Mouse (Mus musculus): ENCODE data around the gene Gtf3c6. TPM values are rescaled to one million over a fixed set of nuclear protein-coding genes. Genes with fewer than 3 reads are reported as not detected.
"Not testable (repeated sequence)": the region's sequence is repeated elsewhere in the genome, so short reads cannot be mapped to it uniquely, and the experiment has no call there.

Gene Gtf3c6
- total RNA-seq (2014; fragmentation: Nextera tagmentation) (22.1 and 22.5 TPM in 2 replicates), total RNA-seq (2017) (40.5 and 48.1 TPM in 2 replicates), polyA plus RNA-seq (2012) (8.9 and 13.1 TPM in 2 replicates)

- TF ChIP-seq GATA1 (IDR thresholded peaks at IDR 0.05; ENCODE audit: borderline replicate concordance, low read length) (no peak), CTCF (IDR thresholded peaks at IDR 0.05; ENCODE audit: low read depth, low read length) (no peak), TAL1 (conservative IDR thresholded peaks at IDR 0.05; ENCODE audit: low read depth, low read length) (no peak), POLR2AphosphoS5 (IDR thresholded peaks at IDR 0.05; ENCODE audit: insufficient replicate concordance, low read depth, low read length) (no peak), GATA2 (IDR thresholded peaks at IDR 0.05; ENCODE audit: borderline replicate concordance, low read depth, low read length) (no peak)
- Histone ChIP-seq H3K4me1 (ENCODE audit: insufficient read depth, low read depth, low read length) (peaks cover 28% of the 10 kb centered on the region), H3K4me3 (ENCODE audit: low read depth, low read length) (peak within 1 kb of the TSS; percentile 87), H3K36me3 (replicated peaks) (peaks cover 32% of the 10 kb centered on the region), H3K9me3 (replicated peaks) (no peaks in the 10 kb centered on the region), H3K27me3 (ENCODE audit: insufficient read depth, low read length) (no peaks in the 10 kb centered on the region)
- DNase-seq (ENCODE audit: low spot score), result peak; percentile 78
- peak; percentile 41 for ATAC-seq (ENCODE audit: extremely low read depth, insufficient number of reproducible peaks, low FRiP score, poor library complexity, severe bottlenecking)
Observed at GRCm38 (mm10) chr10:40257414-40258255, at the start of gene Gtf3c6. Gtf3c6 (minus strand) TSS chr10:40258108.

- Histone ChIP-seq H3K4me1 (ENCODE audit: insufficient read depth, low read depth, low read length) (peaks cover 30% of the 10 kb centered on the region), H3K36me3 (replicated peaks) (no peaks in the 10 kb centered on the region), H3K9me3 (replicated peaks) (peaks cover 4% of the 10 kb centered on the region), H3K4me3 (ENCODE audit: low read depth, low read length) (no peak overlapping the region), H3K27me3 (ENCODE audit: insufficient read depth, low read length) (no peaks in the 10 kb centered on the region)
- DNase-seq (ENCODE audit: low spot score) (no peak), ATAC-seq (ENCODE audit: extremely low read depth, insufficient number of reproducible peaks, low FRiP score, poor library complexity, severe bottlenecking) (no peak)
- no peak for TF ChIP-seq GATA1 (IDR thresholded peaks at IDR 0.05; ENCODE audit: borderline replicate concordance, low read length)
Observed at GRCm38 (mm10) chr10:40305989-40306388, 48.1 kb upstream of the Gtf3c6 start.

GRCm38 (mm10) chr10:40302140-40302985 lies 44.5 kb upstream of the Gtf3c6 start, which contains the start of gene Amd1:
Amd1 (minus strand) TSS chr10:40302186.
- H3K4me3 ChIP-seq (ENCODE audit: low read depth, low read length), result peak within 1 kb of the TSS; percentile 89
- H3K36me3 ChIP-seq (replicated peaks), result peaks cover 18% of the 10 kb centered on the region
- peak; percentile 98 for DNase-seq (ENCODE audit: low spot score)
- H3K4me1 ChIP-seq (ENCODE audit: insufficient read depth, low read depth, low read length), result peaks cover 29% of the 10 kb centered on the region
- H3K9me3 ChIP-seq (replicated peaks), result peaks cover 4% of the 10 kb centered on the region
- peak; percentile 26; the same call in 1 of the 2 replicates for TF ChIP-seq POLR2AphosphoS5 (IDR thresholded peaks at IDR 0.05; ENCODE audit: insufficient replicate concordance, low read depth, low read length)
- no peak for TF ChIP-seq CTCF (IDR thresholded peaks at IDR 0.05; ENCODE audit: low read depth, low read length)
- H3K27me3 ChIP-seq (ENCODE audit: insufficient read depth, low read length), result no peaks in the 10 kb centered on the region
- ATAC-seq (ENCODE audit: extremely low read depth, insufficient number of reproducible peaks, low FRiP score, poor library complexity, severe bottlenecking), result peak; percentile 89

- peaks cover 23% of the 10 kb centered on the region for H3K36me3 ChIP-seq (replicated peaks)
- peak; percentile 41 for DNase-seq (ENCODE audit: low spot score)
- TF ChIP-seq POLR2AphosphoS5 (IDR thresholded peaks at IDR 0.05; ENCODE audit: insufficient replicate concordance, low read depth, low read length), result peak; percentile 55; the same call in 1 of the 2 replicates
- peak overlapping the region; percentile 89 for H3K4me3 ChIP-seq (ENCODE audit: low read depth, low read length)
- H3K9me3 ChIP-seq (replicated peaks); H3K27me3 ChIP-seq (ENCODE audit: insufficient read depth, low read length); ATAC-seq (ENCODE audit: extremely low read depth, insufficient number of reproducible peaks, low FRiP score, poor library complexity, severe bottlenecking): not testable (repeated sequence)
- H3K4me1 ChIP-seq (ENCODE audit: insufficient read depth, low read depth, low read length), result peaks cover 38% of the 10 kb centered on the region
Observed at GRCm38 (mm10) chr10:40301181-40302075, 43.5 kb upstream of the Gtf3c6 start.

GRCm38 (mm10) chr10:40300648-40301171 lies 42.8 kb upstream of the Gtf3c6 start:
- peaks cover 44% of the 10 kb centered on the region for H3K4me1 ChIP-seq (ENCODE audit: insufficient read depth, low read depth, low read length)
- peak; percentile 88 for DNase-seq (ENCODE audit: low spot score)

More at GRCm38 (mm10) chr10:40300648-40301171, 42.8 kb upstream of the Gtf3c6 start:
- H3K27me3 ChIP-seq (ENCODE audit: insufficient read depth, low read length), result no peaks in the 10 kb centered on the region
- H3K9me3 ChIP-seq (replicated peaks), result no peaks in the 10 kb centered on the region
- H3K36me3 ChIP-seq (replicated peaks), result peaks cover 30% of the 10 kb centered on the region
- ATAC-seq (ENCODE audit: extremely low read depth, insufficient number of reproducible peaks, low FRiP score, poor library complexity, severe bottlenecking), result peak; percentile 70
- peak overlapping the region; percentile 89 for H3K4me3 ChIP-seq (ENCODE audit: low read depth, low read length)
- TF ChIP-seq GATA1 (IDR thresholded peaks at IDR 0.05; ENCODE audit: borderline replicate concordance, low read length), result no peak
- TF ChIP-seq GATA2 (IDR thresholded peaks at IDR 0.05; ENCODE audit: borderline replicate concordance, low read depth, low read length), result no peak
- TF ChIP-seq CTCF (IDR thresholded peaks at IDR 0.05; ENCODE audit: low read depth, low read length), result no peak
- no peak for TF ChIP-seq TAL1 (conservative IDR thresholded peaks at IDR 0.05; ENCODE audit: low read depth, low read length)

Measured in G1E (cell line).